Mouse (Mus musculus) CH12F3 (cell line): ENCODE results near the gene Dcst2.

ENCODE experiments used
- in situ Hi-C: fragments of 300-500 bp; cut with MboI; formaldehyde crosslinking; loops from 2 replicates; pipeline ENCODE4 v1.14.3; 2020; ENCODE audit warnings: low sequenced_read_pairs

The Dcst2 gene

GRCm38 (mm10) chr3:89331561-89331960 is 30.2 kb upstream of the Dcst2 start:
- in situ Hi-C loops, result no loop called here

GRCm38 (mm10) chr3:89332013-89332412 is 29.8 kb upstream of the Dcst2 start:
- in situ Hi-C loops, result no loop called here

- in situ Hi-C loops, result no loop called here
Measured at GRCm38 (mm10) chr3:89332476-89332875, 29.3 kb upstream of the Dcst2 start.

GRCm38 (mm10) chr3:89333053-89333452 is 28.7 kb upstream of the Dcst2 start:
- in situ Hi-C loops, result no loop called here

GRCm38 (mm10) chr3:89336529-89336928 is 25.2 kb upstream of the Dcst2 start:
- in situ Hi-C loops, result no loop called here

- in situ Hi-C loops, result no loop called here
Measured at GRCm38 (mm10) chr3:89337062-89337720, 24.6 kb upstream of the Dcst2 start.

GRCm38 (mm10) chr3:89337721-89338578 is 23.8 kb upstream of the Dcst2 start, which contains the start of gene Efna4:
TSS of gene Efna4 (minus strand) at chr3:89338028.
- in situ Hi-C loops, result no loop called here

GRCm38 (mm10) chr3:89339416-89339815 is 22.4 kb upstream of the Dcst2 start:
- in situ Hi-C loops, result no loop called here

DNA sequence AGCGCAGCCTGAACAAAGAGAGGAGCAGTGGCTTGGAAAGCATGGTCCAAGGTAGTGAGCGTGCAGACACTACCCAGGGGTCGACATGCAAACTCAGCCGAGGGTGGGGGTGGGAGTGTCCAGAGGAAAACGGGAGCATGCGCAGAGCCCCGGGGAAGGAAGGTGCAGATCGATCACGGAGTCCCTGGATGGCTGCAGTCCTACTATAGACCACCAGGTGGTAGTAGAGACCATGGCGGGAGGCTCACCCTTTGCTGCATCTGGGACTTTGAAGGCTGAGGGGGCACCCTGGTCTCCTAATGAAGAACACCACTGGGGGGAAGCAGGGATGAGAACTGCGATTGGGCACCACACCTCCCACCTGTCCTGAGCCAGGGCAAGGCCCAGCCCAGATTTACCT is 21.3 kb upstream of the Dcst2 start:
- in situ Hi-C loops, result loop anchor here (10.0 kb wide), 1 partner anchor 144 kb away; no protein-coding TSS in a partner anchor

GRCm38 (mm10) chr3:89341794-89342193 is 20.0 kb upstream of the Dcst2 start:
- in situ Hi-C loops, result loop anchor here (10.0 kb wide), 1 partner anchor 143 kb away; no protein-coding TSS in a partner anchor

DNA sequence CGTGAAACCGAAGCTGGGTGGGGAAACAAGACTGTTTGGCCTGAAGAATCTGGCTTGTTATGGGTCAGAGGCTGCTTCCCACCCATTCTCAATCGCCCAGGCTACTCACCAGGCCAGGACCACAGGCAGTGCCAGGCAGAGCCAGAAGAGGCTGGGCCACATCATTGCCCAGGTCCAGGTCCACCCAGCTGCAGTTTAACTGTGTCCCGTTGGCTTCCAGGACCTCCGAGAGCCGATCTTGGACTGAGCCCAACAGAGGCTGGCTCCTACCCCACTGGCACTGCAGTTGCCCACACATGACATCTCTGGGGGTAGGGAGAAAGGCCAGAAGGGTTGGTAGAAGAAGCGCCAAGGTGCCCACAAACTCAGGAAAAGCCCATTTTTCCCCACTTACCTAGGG is 18.5 kb upstream of the Dcst2 start:
- in situ Hi-C loops, result loop anchor here (10.0 kb wide), 1 partner anchor 142 kb away; no protein-coding TSS in a partner anchor

DNA sequence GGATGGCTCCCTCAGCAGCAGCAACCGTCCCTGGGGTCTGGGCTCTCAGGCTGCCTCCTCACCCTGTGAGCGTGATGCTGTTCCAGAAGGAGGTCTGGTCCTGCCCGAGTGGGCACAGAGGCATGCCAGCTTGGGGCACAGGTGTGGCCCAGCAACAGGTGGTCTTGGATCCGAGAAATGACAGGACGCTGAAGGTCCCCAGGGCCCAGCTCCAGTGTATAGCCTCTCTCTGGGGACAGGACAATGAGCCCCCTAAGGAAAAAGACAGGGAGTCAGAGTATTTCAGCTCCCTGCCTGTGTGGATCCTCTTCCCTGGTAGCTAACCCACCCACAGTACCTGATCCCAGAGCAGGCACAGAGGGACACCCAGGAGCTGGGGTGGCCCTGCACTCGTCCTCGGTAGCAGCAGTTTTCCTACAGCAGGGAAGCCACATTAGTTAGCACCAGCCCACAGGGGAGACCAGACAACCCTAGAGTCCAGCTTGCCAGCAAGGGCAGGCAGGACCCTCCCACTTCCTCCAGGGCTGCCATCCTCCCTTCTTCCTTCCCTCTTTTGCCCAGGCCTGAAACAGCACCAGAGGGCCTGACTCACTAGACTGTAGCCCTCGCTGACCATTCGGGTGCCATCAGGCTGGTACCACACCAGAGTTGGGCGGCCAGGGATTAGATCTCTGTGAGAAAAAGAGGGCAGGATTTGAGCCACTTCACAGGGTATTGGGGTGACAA is 14.8 kb upstream of the Dcst2 start:
- in situ Hi-C loops, result loop anchor here (10.0 kb wide), 1 partner anchor 138 kb away; no protein-coding TSS in a partner anchor

GRCm38 (mm10) chr3:89347916-89348315 is 13.9 kb upstream of the Dcst2 start:
- in situ Hi-C loops, result loop anchor here (10.0 kb wide), 1 partner anchor 137 kb away; no protein-coding TSS in a partner anchor

DNA sequence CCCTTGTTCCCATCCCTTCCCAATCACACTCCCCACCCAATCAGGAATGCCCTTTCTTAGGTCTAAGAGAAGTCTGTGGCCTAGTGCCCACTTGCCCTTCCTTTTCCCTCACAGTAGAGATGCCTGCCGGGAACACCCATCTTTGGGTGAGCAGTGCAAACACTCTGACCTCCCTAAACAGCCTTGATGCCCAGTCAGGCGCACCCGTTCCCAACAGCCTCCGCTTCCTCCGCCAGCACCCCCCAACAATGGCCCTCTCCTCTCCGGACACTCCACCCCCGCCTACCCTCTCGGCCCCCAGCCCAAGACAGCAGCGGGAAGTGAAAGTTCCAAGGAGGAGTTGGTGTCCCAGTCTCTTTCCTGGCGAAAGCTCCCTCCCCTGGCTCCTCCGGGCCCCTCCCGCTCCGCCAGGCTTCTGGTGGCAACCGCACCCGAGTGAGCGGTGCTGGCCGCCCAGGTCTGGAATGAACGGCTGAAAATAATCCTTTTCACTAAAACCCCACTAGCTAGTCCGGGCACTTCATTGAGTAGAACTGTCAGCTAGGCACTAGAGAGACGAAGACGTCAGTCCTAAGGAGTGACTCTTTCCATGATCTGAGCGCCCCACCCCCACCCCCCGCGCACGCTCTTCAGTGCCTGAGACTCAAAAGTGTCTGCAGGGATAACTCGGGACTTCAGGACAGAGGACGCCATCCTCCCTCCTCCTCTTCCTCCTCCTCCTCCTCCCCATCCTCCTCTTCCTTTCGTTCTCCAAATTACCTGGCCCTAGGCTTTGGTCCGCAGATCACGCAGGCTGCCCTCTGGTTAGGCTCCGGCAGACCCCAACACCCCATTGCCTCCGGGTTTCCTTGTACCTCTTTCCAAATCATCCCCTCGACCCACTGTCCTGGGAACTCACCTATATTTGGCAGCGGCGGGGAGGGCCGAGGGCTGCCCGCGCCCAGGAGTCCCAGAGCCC is 12.6 kb upstream of the Dcst2 start:
- in situ Hi-C loops, result loop anchor here (10.0 kb wide), 1 partner anchor 136 kb away; no protein-coding TSS in a partner anchor

DNA sequence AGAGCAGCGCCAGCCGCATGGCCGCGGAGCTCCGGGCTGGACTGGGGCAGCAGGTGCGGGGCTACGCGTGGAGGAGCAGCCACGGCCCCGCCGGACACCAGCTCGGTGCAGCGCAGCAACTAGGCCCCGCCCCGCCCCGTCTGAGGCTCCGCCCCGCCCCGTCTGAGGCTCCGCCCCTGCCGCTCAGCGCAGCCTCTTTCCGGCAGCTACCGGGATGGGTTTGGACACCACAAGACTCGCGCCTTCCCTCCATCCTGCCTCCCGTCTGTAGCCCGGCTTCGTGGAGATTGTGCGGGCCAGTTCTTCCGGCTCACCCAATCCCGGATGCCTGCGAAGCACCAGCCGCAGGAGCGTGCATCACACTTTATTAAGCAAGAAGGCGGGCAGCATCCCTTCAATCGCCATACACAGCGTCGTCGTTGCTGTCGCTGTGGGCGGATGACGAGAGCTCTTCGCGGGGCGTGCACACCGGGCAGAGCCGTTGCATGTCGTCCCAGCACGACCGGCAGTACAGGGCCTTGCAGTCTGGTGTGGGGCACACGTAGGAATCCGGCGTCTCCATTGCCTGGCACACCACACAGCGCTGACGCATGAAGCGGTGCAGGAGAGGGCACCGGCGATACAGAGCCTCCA is 11.8 kb upstream of the Dcst2 start, which contains the start of gene Adam15:
Adam15 (minus strand) TSS at position 128 of the 633 bp plus-strand sequence.
- in situ Hi-C loops, result loop anchor here (10.0 kb wide), 1 partner anchor 135 kb away; no protein-coding TSS in a partner anchor

GRCm38 (mm10) chr3:89351271-89351670 is 10.5 kb upstream of the Dcst2 start:
- in situ Hi-C loops, result no loop called here

DNA sequence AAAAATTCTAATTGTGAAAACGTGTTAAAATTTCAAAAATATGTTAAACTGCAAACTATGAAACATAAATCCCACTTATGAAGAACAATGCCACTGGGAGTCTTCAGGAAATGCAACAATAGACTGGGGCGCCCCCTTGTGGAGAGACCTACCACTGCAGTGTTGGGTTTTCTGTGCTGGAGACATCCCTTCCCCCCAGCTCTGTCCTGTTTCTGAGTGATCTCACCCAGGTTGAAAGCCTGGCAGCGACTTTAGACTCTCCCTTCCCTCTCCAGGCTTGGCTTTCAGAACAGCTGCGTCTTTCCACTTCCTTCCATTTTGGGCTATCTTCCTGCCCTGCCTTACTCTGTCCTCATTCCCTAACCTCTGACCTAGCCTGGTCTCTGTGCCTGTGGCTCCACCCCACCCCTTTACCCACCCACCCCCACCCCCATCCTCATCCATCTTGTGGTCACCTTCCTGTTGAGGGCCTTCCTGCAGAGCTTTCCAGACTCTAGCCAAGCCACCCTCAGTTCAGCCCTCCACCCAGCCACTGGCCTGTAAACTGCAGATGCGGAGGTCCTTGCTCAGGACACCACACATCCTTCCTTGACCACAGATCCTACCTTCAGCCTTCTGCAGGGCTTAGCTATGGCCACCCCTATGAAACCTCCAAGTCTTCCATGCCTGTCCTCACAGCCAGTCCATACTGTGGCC is 6.8 kb upstream of the Dcst2 start:
- in situ Hi-C loops, result no loop called here

DNA sequence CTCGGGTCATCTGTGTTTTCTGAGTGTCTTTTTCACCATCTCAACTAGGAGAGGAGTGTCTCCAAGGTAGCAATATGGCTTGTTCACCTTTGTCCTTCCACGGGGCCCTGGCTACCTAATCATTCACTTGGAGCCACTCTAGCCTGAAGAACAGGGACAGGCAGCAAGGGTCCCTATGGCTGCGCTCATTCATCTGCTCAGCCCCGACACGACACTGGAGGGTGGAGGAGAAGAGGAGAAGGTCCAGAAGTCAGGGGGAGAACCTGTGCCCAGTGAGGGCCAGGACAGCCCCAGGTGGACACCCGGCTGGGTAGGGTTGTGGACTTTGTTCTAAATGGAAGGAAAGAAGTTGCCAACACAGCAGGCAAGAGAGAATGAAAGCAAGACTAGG is 6.3 kb upstream of the Dcst2 start:
- in situ Hi-C loops, result no loop called here

GRCm38 (mm10) chr3:89356029-89356428 is 5.7 kb upstream of the Dcst2 start:
- in situ Hi-C loops, result no loop called here
